Mouse (Mus musculus): ENCODE results near the gene Edar. TPM values are rescaled to one million over a fixed set of nuclear protein-coding genes. Genes with fewer than 3 reads are reported as not detected.

The Edar gene
- total RNA-seq, 2 experiments from 2014 or later = not detected

- ATAC-seq (replicated peaks; ENCODE audit: poor library complexity) = peak; percentile 59
Observed at GRCm38 (mm10) chr10:58651270-58652042, 24.0 kb downstream of the Edar start.

DNA sequence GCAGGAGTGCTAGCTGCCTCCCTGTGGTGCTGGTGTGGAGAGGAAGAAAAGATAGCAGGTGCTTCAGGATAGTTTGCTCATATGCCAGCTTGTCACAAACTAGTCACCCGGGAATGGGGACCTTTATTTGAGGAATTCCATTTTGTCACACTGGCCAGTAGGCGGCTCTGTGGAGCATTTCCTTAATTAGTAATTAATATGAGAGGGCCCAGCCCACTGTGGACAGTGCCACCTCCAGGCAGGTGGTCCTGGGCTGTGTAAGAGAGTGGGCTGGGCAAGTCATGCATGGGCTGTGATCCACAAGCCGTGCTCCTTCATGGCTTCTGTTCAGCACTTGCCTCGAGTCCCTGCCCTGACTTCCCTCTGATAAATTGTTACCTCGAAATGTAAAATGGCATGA lies 26.7 kb downstream of the Edar start:
- no peak for ATAC-seq (replicated peaks; ENCODE audit: poor library complexity)

DNA sequence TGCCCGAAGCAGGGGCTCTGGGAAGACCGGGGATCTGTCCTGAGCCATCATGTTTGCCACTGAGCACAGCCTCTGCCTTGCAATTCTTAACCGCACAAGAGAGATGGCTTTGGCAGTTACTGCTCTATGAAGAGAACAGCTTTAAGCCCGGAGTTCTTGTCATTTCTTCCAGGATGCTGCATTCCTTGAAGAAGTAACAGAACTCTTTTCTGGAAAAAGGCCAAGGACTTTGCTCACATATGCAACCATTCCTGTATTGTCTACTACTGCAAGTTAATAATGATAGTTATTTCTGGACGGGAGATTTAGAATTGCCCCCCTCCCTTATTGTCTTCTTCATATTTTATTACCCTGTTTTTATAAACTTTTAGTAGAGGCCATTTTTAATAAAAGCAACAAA lies 30.8 kb downstream of the Edar start:
- no peak for ATAC-seq (replicated peaks; ENCODE audit: poor library complexity)

GRCm38 (mm10) chr10:58644194-58644593 lies 31.3 kb downstream of the Edar start:
- no peak for ATAC-seq (replicated peaks; ENCODE audit: poor library complexity)

DNA sequence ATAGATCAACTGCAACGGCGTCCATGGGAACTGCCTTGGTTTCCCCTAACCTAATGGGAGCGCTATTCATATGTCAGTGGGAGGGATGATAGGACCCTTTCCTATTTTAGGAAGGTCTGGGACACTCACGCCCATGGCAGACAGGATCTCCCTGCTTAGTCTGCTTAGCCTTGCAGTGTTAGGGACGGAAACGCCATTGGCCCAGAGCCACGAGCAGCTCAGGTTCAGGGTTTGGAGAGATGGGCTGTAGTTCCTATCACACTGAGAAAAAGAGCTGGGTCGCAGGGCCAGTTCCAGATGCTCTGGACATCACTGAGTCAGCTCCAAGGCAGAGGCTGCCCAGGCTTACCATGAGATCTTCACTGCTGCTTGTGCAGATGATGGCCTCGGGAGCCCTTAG lies 32.5 kb downstream of the Edar start:
- no peak for ATAC-seq (replicated peaks; ENCODE audit: poor library complexity)

- no peak for ATAC-seq (replicated peaks; ENCODE audit: poor library complexity)
Observed at GRCm38 (mm10) chr10:58641631-58642030, 33.8 kb downstream of the Edar start.

DNA sequence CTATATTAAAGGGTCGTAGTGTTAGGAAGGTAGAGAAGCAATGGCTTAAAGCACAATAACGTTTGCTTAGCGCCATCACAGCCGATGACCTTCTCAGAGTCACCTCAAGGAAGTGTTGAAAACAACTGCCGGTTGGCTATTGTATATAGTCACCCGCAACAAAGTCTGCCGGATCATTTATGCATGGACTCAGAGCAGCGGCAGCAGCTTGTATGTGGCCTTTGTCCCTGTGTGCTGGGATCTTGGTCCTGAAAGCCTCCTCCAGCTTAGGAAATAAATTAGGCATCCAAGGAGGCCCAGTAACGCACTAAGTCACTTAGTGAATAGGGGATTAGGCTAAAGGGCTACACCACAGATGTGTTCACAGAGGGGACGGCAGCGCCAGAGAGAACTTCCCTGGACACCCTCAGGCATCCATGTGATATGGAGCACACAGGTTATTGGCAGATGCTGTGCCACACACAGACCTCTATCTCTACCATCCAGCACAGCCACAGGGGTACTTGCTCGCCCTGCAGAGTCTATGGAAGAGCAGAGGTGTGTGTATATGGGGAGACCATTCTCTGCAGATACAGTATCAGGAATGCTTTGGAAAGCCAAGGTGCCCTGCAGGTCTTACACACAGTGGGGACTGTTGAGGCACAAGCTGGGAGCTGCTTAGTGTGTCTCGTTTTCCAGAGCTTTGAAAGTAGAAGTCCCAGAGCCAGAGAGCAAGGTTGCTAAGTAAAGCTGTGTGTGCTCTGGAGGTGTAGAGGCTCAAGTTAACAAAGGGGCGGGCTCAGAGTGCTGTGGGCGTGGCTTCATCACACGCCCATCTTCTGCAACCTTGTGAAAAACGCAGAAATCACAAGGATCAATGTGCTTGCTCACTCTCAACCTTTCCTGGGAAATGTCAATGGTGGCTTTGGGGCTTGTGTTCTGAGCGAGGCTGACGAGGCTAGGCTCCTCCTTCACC lies 34.7 kb downstream of the Edar start:
- ATAC-seq (replicated peaks; ENCODE audit: poor library complexity) = peak; percentile 44; the same call in 1 of the 2 replicates

- ATAC-seq (replicated peaks; ENCODE audit: poor library complexity) = no peak
Observed at GRCm38 (mm10) chr10:58639291-58639690, 36.2 kb downstream of the Edar start.

DNA sequence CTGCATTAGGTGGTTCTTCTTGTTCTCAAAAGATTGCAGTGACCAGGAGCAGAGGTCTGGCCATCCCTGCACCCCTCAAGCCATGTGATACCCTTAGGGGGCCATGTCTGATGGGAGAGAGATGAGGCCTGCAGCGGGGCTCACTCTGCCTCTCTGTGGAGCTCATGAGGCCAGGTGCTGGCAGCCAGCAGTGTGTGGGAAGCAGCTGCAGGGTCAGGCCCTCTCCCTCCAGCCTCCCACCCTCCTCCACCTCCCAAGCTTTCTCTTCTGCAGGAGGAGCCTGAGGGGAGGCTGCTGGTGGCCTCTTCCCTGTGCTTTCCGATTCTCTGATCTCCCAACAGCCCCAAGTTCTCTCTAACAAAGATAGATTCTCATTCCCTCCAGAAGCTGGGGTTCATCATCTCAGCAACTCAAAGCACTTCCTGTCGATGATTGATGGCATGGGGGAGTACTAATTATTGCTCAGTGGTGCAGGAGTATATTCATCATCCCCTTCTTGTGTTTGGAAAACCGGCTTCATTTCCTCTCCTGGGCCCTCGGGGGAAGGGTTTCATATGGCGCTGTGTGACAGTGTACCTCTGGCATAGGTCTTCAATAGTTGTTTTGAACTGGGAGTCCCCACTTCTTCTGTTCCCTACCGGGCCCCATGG lies 38.9 kb downstream of the Edar start:
- no peak for ATAC-seq (replicated peaks; ENCODE audit: poor library complexity)

GRCm38 (mm10) chr10:58633507-58633906 lies 41.9 kb downstream of the Edar start:
- no peak for ATAC-seq (replicated peaks; ENCODE audit: poor library complexity)

- peak; percentile 47; the same call in 1 of the 2 replicates for ATAC-seq (replicated peaks; ENCODE audit: poor library complexity)
Observed at GRCm38 (mm10) chr10:58627569-58627968, 47.9 kb downstream of the Edar start.

DNA sequence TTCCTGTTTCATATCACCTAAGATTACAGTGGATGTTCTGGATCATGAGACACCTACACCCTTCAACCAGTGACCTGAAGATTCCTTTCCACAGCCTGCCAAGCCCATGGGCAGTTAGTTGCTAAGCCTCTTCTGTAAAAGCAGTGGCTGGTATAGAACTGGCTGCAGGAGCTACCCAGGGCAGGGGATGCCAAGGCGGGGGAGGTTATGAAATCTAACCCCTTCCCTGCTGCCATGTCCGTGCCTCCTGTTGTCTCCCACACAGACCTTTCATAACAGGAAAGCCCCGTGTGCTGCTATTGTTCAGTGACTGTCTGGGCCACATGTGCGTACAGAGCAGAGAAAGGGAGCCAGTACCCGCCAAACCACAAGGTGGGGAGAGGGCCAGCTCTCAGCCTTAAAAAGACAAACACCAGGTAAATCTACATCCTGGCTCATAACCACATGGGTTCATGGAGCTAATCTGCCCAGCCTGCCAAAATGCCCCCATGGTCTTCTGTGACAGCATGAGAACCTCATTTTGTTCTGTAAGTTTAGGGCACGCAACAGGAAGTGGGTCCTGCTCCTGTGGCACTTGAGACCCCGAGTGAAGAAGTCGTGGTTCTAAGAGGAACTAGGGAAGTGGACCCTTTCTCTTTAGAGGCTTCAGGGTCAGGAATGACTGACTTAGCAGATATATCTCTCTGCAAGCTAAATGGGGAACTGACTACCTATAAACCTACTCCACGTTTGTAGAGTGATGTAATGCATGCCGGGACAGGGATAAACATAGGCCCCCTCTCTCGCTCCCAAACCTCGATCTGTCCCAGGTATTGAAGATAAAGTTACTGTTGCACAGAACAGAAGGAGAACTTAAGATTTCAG lies 50.4 kb downstream of the Edar start:
- ATAC-seq (replicated peaks; ENCODE audit: poor library complexity) = peak; percentile 68

DNA sequence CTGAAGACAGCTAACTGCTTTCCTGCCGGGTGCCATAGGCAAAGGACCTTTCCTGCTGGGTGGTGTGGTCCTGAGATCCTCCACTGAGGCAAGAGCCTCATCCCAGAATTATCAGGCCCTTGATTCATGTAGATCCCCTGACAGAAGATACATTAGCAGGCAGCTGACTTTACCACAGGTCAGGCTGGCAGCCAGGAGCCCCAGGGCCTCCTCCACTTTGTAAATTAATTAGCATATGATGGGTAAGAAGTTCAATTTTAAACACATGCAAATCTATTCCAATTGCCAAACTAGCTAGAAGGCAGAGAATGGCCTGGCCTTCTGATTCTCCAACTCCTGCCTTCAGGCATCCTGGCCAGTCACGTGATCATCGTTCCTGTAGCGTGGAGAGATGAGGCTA lies 56.2 kb downstream of the Edar start:
- ATAC-seq (replicated peaks; ENCODE audit: poor library complexity) = no peak

DNA sequence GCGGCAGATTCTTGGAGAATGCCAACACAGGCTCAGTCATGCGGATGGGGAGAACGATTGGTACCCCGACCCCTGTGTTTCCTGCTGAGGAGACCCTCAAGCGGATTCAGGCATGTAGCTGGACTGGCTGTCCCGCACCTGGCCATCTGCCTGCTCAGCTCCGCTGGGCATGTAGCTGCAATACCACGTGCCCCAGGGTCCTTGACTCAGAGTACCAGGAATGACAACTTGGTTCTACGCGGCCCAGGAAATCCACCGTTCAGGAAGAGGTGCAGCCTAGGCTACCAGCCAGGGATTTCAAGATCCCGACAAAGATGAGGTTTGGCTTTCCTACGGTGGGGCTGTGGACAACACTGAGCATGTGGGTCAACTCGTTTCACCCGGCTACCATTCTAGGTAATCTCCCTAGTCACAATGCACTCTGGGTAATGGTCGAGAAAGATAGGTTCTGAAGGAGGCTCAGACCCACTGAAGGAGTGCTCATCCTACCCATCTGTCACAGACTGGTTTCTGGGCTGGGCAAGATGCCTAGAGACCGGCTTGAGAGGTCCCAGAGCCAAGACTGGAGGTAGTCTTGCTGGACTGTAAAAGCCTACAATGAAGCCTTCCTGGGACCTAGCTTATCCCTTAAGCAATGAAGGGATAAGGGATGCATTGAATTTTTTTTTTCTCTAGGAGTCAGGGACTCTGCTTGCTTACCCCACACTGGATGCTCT lies 56.8 kb downstream of the Edar start:
- no peak for ATAC-seq (replicated peaks; ENCODE audit: poor library complexity)

DNA sequence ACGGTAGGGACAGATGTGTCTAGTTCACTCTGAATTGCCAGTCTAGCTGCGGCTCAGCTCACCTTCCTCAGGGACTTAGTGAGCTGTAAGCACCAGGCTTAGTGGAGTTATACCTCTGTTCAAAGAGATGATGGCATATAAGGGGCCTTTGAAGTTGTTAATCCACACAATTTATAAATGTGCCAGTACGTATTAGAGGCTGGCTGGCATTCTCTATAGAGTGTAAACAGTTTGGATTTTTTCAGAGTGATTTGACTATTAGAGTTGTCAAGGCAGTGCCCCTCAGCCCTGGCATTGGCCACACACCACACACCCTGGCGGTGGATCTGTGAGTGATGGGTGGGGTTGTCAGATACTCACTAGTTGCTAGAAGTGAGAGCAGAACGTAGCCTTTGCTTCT lies 58.9 kb downstream of the Edar start:
- ATAC-seq (replicated peaks; ENCODE audit: poor library complexity) = no peak

GRCm38 (mm10) chr10:58614601-58615000 lies 60.9 kb downstream of the Edar start:
- ATAC-seq (replicated peaks; ENCODE audit: poor library complexity) = no peak

DNA sequence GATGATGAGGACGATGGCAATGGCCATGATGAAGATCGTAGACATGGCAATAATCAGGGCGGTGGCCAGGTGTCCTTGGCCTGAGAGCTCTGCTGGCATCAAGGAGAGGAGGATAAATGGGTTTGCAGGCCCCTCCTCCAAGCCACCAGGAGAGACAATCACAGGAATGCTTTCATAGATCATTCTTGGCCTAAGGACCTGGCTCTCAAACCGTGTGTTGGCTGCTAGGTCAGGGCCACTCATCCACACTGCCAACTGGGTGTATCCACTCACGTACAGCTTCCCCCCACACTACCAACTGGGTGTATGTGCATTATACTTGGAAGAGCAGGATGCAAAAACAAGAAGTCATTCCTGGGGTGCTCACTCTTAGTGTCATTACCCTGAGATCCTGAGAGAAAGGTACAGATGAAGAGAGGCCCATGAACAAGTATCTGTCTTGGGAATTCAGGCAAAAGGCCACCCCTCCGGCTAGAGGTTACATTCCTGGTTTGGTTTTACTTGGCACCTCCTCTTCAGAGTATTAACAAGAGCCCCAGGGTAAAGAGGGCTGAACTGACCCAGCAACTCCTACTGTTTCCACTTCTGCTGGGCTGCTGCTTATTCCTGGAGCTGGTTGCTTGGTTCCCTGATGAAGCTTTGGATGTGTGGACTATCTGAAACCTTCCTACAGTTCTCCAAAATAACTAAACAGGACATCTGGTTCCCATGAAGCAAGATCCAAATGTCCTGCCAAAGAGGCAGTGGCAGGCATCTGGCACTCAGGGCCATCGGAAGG lies 64.8 kb downstream of the Edar start:
- no peak for ATAC-seq (replicated peaks; ENCODE audit: poor library complexity)

- ATAC-seq (replicated peaks; ENCODE audit: poor library complexity) = no peak
Observed at GRCm38 (mm10) chr10:58608858-58609257, 66.6 kb downstream of the Edar start.

DNA sequence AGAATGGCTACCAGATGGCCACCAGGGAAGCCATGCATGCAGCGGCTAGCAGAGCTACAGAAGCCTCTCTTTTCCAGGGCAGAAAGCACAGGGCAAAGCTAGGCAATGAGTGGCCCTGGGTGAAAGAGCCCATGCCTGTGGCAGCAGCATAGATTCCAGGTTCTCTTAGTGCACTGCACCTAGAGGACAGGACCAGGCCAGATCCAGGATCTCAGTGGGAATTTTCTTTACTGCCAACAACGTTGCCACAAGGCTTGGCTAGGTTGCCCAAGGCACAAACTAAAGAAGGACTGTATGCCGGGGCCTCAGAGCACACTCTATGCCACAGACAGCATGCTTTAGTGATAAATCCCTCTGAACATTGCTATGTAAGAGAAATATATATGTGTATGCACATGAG lies 69.1 kb downstream of the Edar start:
- ATAC-seq (replicated peaks; ENCODE audit: poor library complexity) = no peak

Data from megakaryocyte progenitor cell, adult 5-6 weeks (primary cell).